Mouse (Mus musculus): ENCODE measurements around the gene Rack1.

- TF ChIP-seq CTCF (IDR thresholded peaks at IDR 0.05; ENCODE audit: control insufficient read depth, insufficient read depth, insufficient read length) (no peak), MAX (IDR thresholded peaks at IDR 0.05) (no peak), MYOG (IDR thresholded peaks at IDR 0.05; ENCODE audit: control insufficient read depth, extremely low read depth, insufficient read length) (no peak), USF1 (IDR thresholded peaks at IDR 0.05; ENCODE audit: low read depth) (no peak), MYOD1 (IDR thresholded peaks at IDR 0.05; ENCODE audit: control insufficient read depth, insufficient read length, low read depth) (no peak), CEBPB (IDR thresholded peaks at IDR 0.05; ENCODE audit: low read depth) (no peak)
These were observed 10.9 kb upstream of the Rack1 start for GRCm38 (mm10) chr11:48789215-48789614.
